Mouse (Mus musculus) forebrain, embryonic 16.5 days (tissue): ENCODE data around the gene Phxr2. TPM values are rescaled to one million over a fixed set of nuclear protein-coding genes. Genes with fewer than 3 reads are reported as not detected.
A peak's percentile ranks its signal among the peaks of the same experiment; 100 is the strongest.

Experiments
- ATAC-seq: fragments of 200-750 bp; cut with Nextera tagmentation; 2 replicates; pipeline ENCODE4 v1.8.0; 2017; ENCODE audit warnings: mild to moderate bottlenecking, moderate library complexity
- H3K27ac ChIP-seq: fragments of 300-500 bp; sonication (generic); 2 replicates; pipeline ENCODE4 v1.5.1; 2014; ENCODE audit warnings: low read length, control low read depth
- H3K27me3 ChIP-seq: fragments of 300-500 bp; sonication (generic); replicated peaks from 2 replicates; pipeline ENCODE4 v1.6.1; 2014; ENCODE audit warnings: low read length; ENCODE audit not compliant: control insufficient read depth, insufficient read depth
- H3K36me3 ChIP-seq: fragments of 300-500 bp; sonication (generic); 2 replicates; pipeline ENCODE4 v1.6.1; 2014; ENCODE audit not compliant: control insufficient read depth, insufficient read depth
- H3K4me1 ChIP-seq: fragments of 300-500 bp; sonication (generic); replicated peaks from 2 replicates; pipeline ENCODE4 v1.6.1; 2014; ENCODE audit warnings: low read length; ENCODE audit not compliant: control insufficient read depth, insufficient read depth
- H3K4me2 ChIP-seq: fragments of 300-500 bp; sonication (generic); 2 replicates; pipeline ENCODE4 v1.6.1; 2014; ENCODE audit warnings: mild to moderate bottlenecking, low read length, control low read depth
- H3K4me3 ChIP-seq: fragments of 300-500 bp; sonication (generic); replicated peaks from 2 replicates; pipeline ENCODE4 v1.5.1; 2014; ENCODE audit warnings: mild to moderate bottlenecking, low read length, control low read depth
- H3K9ac ChIP-seq: fragments of 300-500 bp; sonication (generic); replicated peaks from 2 replicates; pipeline ENCODE4 v1.6.1; 2014; ENCODE audit warnings: low read depth, low read length, control low read depth
- H3K9me3 ChIP-seq: fragments of 300-500 bp; sonication (generic); 2 replicates; pipeline ENCODE4 v1.6.1; 2016; ENCODE audit warnings: low read length; ENCODE audit not compliant: control insufficient read depth
- WGBS: fragments of 180-500 bp; shearing (Covaris S2); extraction: QIAGEN DNeasy Blood & Tissue Kit; methylation state at CpG from one replicate; pipeline ENCODE4 v1.1.7; 2014; 5-methylcytosine and 5-hydroxymethylcytosine counted together
- polyA plus RNA-seq: library from polyadenylated mRNA; unstranded; fragments of >200 nt; fragmentation: Nextera tagmentation; extraction: Ambion mirVana; gene quantifications from 2 replicates; pipeline ENCODE4 v1.2.1, GENCODE M21; 2015

Phxr2 gene
- polyA plus RNA-seq, 1 experiment from 2014 or later, result 0.18 TPM

- Histone ChIP-seq H3K4me3 (no peak overlapping the region), H3K4me2 (peak overlapping the region; percentile 25; the same call in 1 of the 2 replicates), H3K27me3 (no peaks in the 10 kb centered on the region), H3K9ac (no peak overlapping the region), H3K27ac (no peak overlapping the region), H3K4me1 (no peaks in the 10 kb centered on the region), H3K36me3 (no peaks in the 10 kb centered on the region), H3K9me3 (no peaks in the 10 kb centered on the region)
- ATAC-seq, result peak; percentile 93
- 46% methylated on average over 23 of the region's 23 CpGs for WGBS
Measured at GRCm38 (mm10) chr10:99084397-99085239, 41.5 kb downstream of the Phxr2 start.

GRCm38 (mm10) chr10:99083431-99084003 is 42.6 kb downstream of the Phxr2 start:
- H3K4me3 ChIP-seq, result no peak overlapping the region
- no peaks in the 10 kb centered on the region for H3K4me1 ChIP-seq
- H3K4me2 ChIP-seq, result no peak overlapping the region
- H3K27ac ChIP-seq, result no peak overlapping the region
- no peaks in the 10 kb centered on the region for H3K36me3 ChIP-seq
- ATAC-seq, result no peak
- H3K9ac ChIP-seq, result no peak overlapping the region
- H3K9me3 ChIP-seq, result no peaks in the 10 kb centered on the region
- H3K27me3 ChIP-seq, result no peaks in the 10 kb centered on the region
- 82% methylated on average over 14 of the region's 14 CpGs for WGBS

GRCm38 (mm10) chr10:99081569-99081990 is 44.5 kb downstream of the Phxr2 start:
- Histone ChIP-seq H3K9ac (no peak overlapping the region), H3K27ac (no peak overlapping the region), H3K9me3 (no peaks in the 10 kb centered on the region), H3K4me2 (no peak overlapping the region), H3K4me1 (no peaks in the 10 kb centered on the region), H3K36me3 (no peaks in the 10 kb centered on the region), H3K4me3 (no peak overlapping the region), H3K27me3 (no peaks in the 10 kb centered on the region)
- no peak for ATAC-seq
- 88% methylated on average over 10 of the region's 10 CpGs for WGBS

GRCm38 (mm10) chr10:99078621-99079020 is 47.5 kb downstream of the Phxr2 start:
- H3K27me3 ChIP-seq, result no peaks in the 10 kb centered on the region
- ATAC-seq, result no peak
- no peaks in the 10 kb centered on the region for H3K36me3 ChIP-seq
- H3K4me1 ChIP-seq, result no peaks in the 10 kb centered on the region
- no peak overlapping the region for H3K4me2 ChIP-seq
- no peak overlapping the region for H3K4me3 ChIP-seq
- WGBS, result 95% methylated on average over 2 of the region's 2 CpGs
- no peaks in the 10 kb centered on the region for H3K9me3 ChIP-seq
- no peak overlapping the region for H3K9ac ChIP-seq
- H3K27ac ChIP-seq, result no peak overlapping the region

GRCm38 (mm10) chr10:99076113-99076895 is 49.8 kb downstream of the Phxr2 start:
- 82% methylated on average over 18 of the region's 18 CpGs for WGBS
- no peaks in the 10 kb centered on the region for H3K4me1 ChIP-seq

More at GRCm38 (mm10) chr10:99076113-99076895, 49.8 kb downstream of the Phxr2 start:
- H3K4me3 ChIP-seq, result no peak overlapping the region
- no peak for ATAC-seq
- no peaks in the 10 kb centered on the region for H3K27me3 ChIP-seq
- no peaks in the 10 kb centered on the region for H3K9me3 ChIP-seq
- H3K27ac ChIP-seq, result no peak overlapping the region
- H3K36me3 ChIP-seq, result no peaks in the 10 kb centered on the region
- no peak overlapping the region for H3K4me2 ChIP-seq
- H3K9ac ChIP-seq, result no peak overlapping the region

Other genes starting within 250 kb of the Phxr2 start
- 193 and 200 TPM in 2 replicates for gene Atp2b1, start 211.9 kb downstream of the Phxr2 start, polyA plus RNA-seq
- gene Poc1b, start 19.3 kb downstream of the Phxr2 start, polyA plus RNA-seq, result 14.1 and 18.6 TPM in 2 replicates
- 3.2 TPM in 2 replicates for gene Galnt4, start 18.2 kb downstream of the Phxr2 start, polyA plus RNA-seq
- 37.0 and 44.1 TPM in 2 replicates for gene Dusp6, start 136.9 kb upstream of the Phxr2 start, polyA plus RNA-seq